10 mouse cellular contexts compared by ENCODE assay signal in genomic region chr2:32182119-32182518, GRCm38 (mm10). TPM values are rescaled to one million over a fixed set of nuclear protein-coding genes. Genes with fewer than 3 reads are reported as not detected.
DNase-seq lines count a peak whose midpoint lies in the region; ATAC-seq and TF ChIP-seq lines count a peak whose summit lies in the region.
"Had no signal": no experiment of that assay in that cellular context is flagged by ENCODE, and none has a peak within 500 bp of the region (broad histone marks: within the 10 kb centered on the region; RNA-seq: fewer than 3 reads in every experiment).

No protein-coding gene starts in this region.

- H3K4me2 ChIP-seq in hindbrain, embryonic 15.5 days, result 0 out of 2 replicates have a peak overlapping the region, but pooled peaks have one; percentile 25
- H3K4me2 ChIP-seq: heart, embryonic 11.5 days had no signal

- TF ChIP-seq POLR2A in kidney, adult 2 months (IDR thresholded peaks at IDR 0.05; ENCODE audit: low read depth, low read length), result no peak

- WGBS in kidney, adult 2 months, result 64% methylated on average over 9 of the region's 9 CpGs
- WGBS in hindbrain, embryonic 15.5 days, result 69% methylated on average over 9 of the region's 9 CpGs

- 0 out of 2 replicates have a peak overlapping the region, but pooled peaks have one; percentile 3 for H3K9ac ChIP-seq in hindbrain, embryonic 15.5 days
- H3K9ac ChIP-seq: liver, embryonic 14.5 days had no signal

- no peaks in the 10 kb centered on the region for H3K9me3 ChIP-seq in hindbrain, embryonic 15.5 days

- H3K36me3 ChIP-seq in kidney, adult 2 months (ENCODE audit: control insufficient read depth, insufficient read depth, low read length), result no peaks in the 10 kb centered on the region
- H3K36me3 ChIP-seq in hindbrain, embryonic 15.5 days, result peaks cover 21% of the 10 kb centered on the region

- no peak for ATAC-seq in hindbrain, embryonic 15.5 days (ENCODE audit: low FRiP score, low read depth)
- no peak for ATAC-seq in frontal cortex, adult (ENCODE audit: low TSS enrichment)
- ATAC-seq: intestine, embryonic 16.5 days had no signal

- DNase-seq in kidney, adult 2 months, result no peak
- DNase-seq in kidney, postnatal 4 days, result no peak
- DNase-seq in thymus, postnatal 14 days, result peak; percentile 22
- no peak for DNase-seq in thymus, adult 18-20 months
- no peak for DNase-seq in frontal cortex, postnatal 10 days (ENCODE audit: low spot score in 2 of 2)

- H3K27me3 ChIP-seq in kidney, adult 2 months (replicated peaks; ENCODE audit: control insufficient read depth, insufficient read depth, low read length), result no peaks in the 10 kb centered on the region
- no peaks in the 10 kb centered on the region for H3K27me3 ChIP-seq in hindbrain, embryonic 15.5 days

- TF ChIP-seq CTCF in kidney, adult 2 months (conservative IDR thresholded peaks at IDR 0.05; ENCODE audit: insufficient read depth, insufficient read length, low read depth, low read length), result no peak

- H3K4me1 ChIP-seq in kidney, adult 2 months (ENCODE audit: control insufficient read depth, insufficient read depth, low read length), result peaks cover 48% of the 10 kb centered on the region
- H3K4me1 ChIP-seq in hindbrain, embryonic 15.5 days (replicated peaks), result peaks cover 61% of the 10 kb centered on the region

- H3K4me3 ChIP-seq in kidney, adult 2 months (ENCODE audit: insufficient read depth, low read depth, low read length), result no peak overlapping the region
- no peak overlapping the region for H3K4me3 ChIP-seq in hindbrain, embryonic 15.5 days

- peak overlapping the region; percentile 34 for H3K27ac ChIP-seq in kidney, adult 2 months (ENCODE audit: insufficient read depth, low read depth, low read length)
- peak overlapping the region; percentile 76 for H3K27ac ChIP-seq in hindbrain, embryonic 15.5 days (replicated peaks)
- H3K27ac ChIP-seq: liver, embryonic 14.5 days had no signal

RNA-seq across cellular contexts. Expression of gene Prrc2b, which starts 31.2 kb away (rescaled TPM):
- 42.5 and 43.5 TPM in 2 replicates for polyA plus RNA-seq in kidney, adult 2 months (2012; rRNA removed)
- 79.7 and 81.1 TPM in 2 replicates for polyA plus RNA-seq in hindbrain, embryonic 15.5 days (2015; fragmentation: Nextera tagmentation; extraction: Ambion mirVana)

RNA-seq across cellular contexts. Expression of gene Pomt1, which starts 54.3 kb away (rescaled TPM):
- polyA plus RNA-seq in kidney, adult 2 months (2012; rRNA removed), result 30.2 and 37.2 TPM in 2 replicates
- 33.1 and 33.6 TPM in 2 replicates for polyA plus RNA-seq in hindbrain, embryonic 15.5 days (2015; fragmentation: Nextera tagmentation; extraction: Ambion mirVana)
